Mouse (Mus musculus) CD4-positive, CD25-positive, alpha-beta regulatory T cell (primary cell): ENCODE results near the gene Mon1a. TPM values are rescaled to one million over a fixed set of nuclear protein-coding genes. Genes with fewer than 3 reads are reported as not detected.

ENCODE experiments used
- polyA plus RNA-seq: library from polyadenylated mRNA; unstranded; fragments of 100-300 nt; shearing (Covaris generic); gene quantifications from one replicate; pipeline ENCODE4 v1.2.1, GENCODE M21; 2017

Mon1a gene
- 24.3 TPM for polyA plus RNA-seq

GRCm38 (mm10) chr9:107887804-107888266 is at the start of gene Mon1a:
Gene Mon1a (plus strand): TSS chr9:107888151.

GRCm38 (mm10) chr9:107873137-107873536 is 14.8 kb upstream of the Mon1a start, which contains the start of gene Rbm6:
Gene Rbm6 (minus strand): TSS chr9:107873237.

GRCm38 (mm10) chr9:107906252-107906966 is 18.5 kb downstream of the Mon1a start, which contains the start of gene Mst1r:
Gene Mst1r (plus strand): TSS chr9:107906873.

GRCm38 (mm10) chr9:107928169-107928568 is 40.2 kb downstream of the Mon1a start, which contains the start of gene Actl11:
Gene Actl11 (plus strand): TSS chr9:107928469.

GRCm38 (mm10) chr9:107935374-107935773 is 47.4 kb downstream of the Mon1a start, which contains the start of gene Camkv:
Gene Camkv (plus strand): TSS chr9:107935674.

GRCm38 (mm10) chr9:107949922-107950235 is 61.9 kb downstream of the Mon1a start, which contains the start of gene Traip:
Gene Traip (plus strand): TSS chr9:107950136.

Other genes with a start within 250 kb of the Mon1a start
- gene Slc38a3, start 218.6 kb upstream of the Mon1a start, polyA plus RNA-seq: not detected
- gene Gnat1, start 208.4 kb upstream of the Mon1a start, polyA plus RNA-seq: 0.67 TPM
- gene Sema3f, start 177.7 kb upstream of the Mon1a start, polyA plus RNA-seq: not detected
- 311 TPM for gene Rbm5, start 117.2 kb upstream of the Mon1a start, polyA plus RNA-seq
- gene Rbm6, start 14.9 kb upstream of the Mon1a start, polyA plus RNA-seq: 106 TPM
- not detected for gene Mst1r, start 18.7 kb downstream of the Mon1a start, polyA plus RNA-seq
- not detected for gene Actl11, start 40.3 kb downstream of the Mon1a start, polyA plus RNA-seq
- gene Camkv, start 47.5 kb downstream of the Mon1a start, polyA plus RNA-seq: 0.13 TPM
- 4.1 TPM for gene Traip, start 62.0 kb downstream of the Mon1a start, polyA plus RNA-seq
- 260 TPM for gene Uba7, start 87.4 kb downstream of the Mon1a start, polyA plus RNA-seq
- 0.25 TPM for gene Gm20661, start 94.9 kb downstream of the Mon1a start, polyA plus RNA-seq
- 1.9 TPM for gene Inka1, start 97.7 kb downstream of the Mon1a start, polyA plus RNA-seq
- gene Cdhr4, start 104.3 kb downstream of the Mon1a start, polyA plus RNA-seq: 0.41 TPM
- gene Gm20662, start 108.2 kb downstream of the Mon1a start, polyA plus RNA-seq: not detected
- 143 TPM for gene Ip6k1, start 114.3 kb downstream of the Mon1a start, polyA plus RNA-seq
- 35.5 TPM for gene Gmppb, start 161.1 kb downstream of the Mon1a start, polyA plus RNA-seq
- 4.6 TPM for gene Amigo3, start 165.0 kb downstream of the Mon1a start, polyA plus RNA-seq
- 1.5 TPM for gene Mst1, start 192.3 kb downstream of the Mon1a start, polyA plus RNA-seq
- 146 TPM for gene Rnf123, start 195.2 kb downstream of the Mon1a start, polyA plus RNA-seq
- gene Apeh, start 206.5 kb downstream of the Mon1a start, polyA plus RNA-seq: 118 TPM